Mouse (Mus musculus): ENCODE measurements around the gene Nt5c2. TPM values are rescaled to one million over a fixed set of nuclear protein-coding genes. Genes with fewer than 3 reads are reported as not detected.

Gene Nt5c2
- 10 to 100 TPM; 69.8 to 84.2 TPM for total RNA-seq (2021)

GRCm38 (mm10) chr19:47014447-47015381 lies at the start of gene Nt5c2, which contains the start of gene Ina:
Gene Nt5c2 (minus strand): TSS chr19:47015153.
Gene Ina (plus strand): TSS chr19:47014698.
- peak; percentile 67 to 78 for DNase-seq

GRCm38 (mm10) chr19:47057684-47058083 lies 42.7 kb upstream of the Nt5c2 start:
- DNase-seq: no peak

GRCm38 (mm10) chr19:47053471-47053870 lies 38.5 kb upstream of the Nt5c2 start:
- no peak for DNase-seq

GRCm38 (mm10) chr19:47052927-47053326 lies 38.0 kb upstream of the Nt5c2 start:
- no peak for DNase-seq

GRCm38 (mm10) chr19:47050271-47051032 lies 35.5 kb upstream of the Nt5c2 start, which contains the start of gene Pcgf6:
Gene Pcgf6 (minus strand): TSS chr19:47050906.
- peak; percentile 83 to 84 for DNase-seq

- DNase-seq: no peak
Observed at GRCm38 (mm10) chr19:47049840-47050239, 34.9 kb upstream of the Nt5c2 start.

GRCm38 (mm10) chr19:47049061-47049460 lies 34.1 kb upstream of the Nt5c2 start:
- no peak for DNase-seq

- no peak for DNase-seq
Observed at GRCm38 (mm10) chr19:47047236-47047833, 32.4 kb upstream of the Nt5c2 start.

GRCm38 (mm10) chr19:47046343-47046742 lies 31.4 kb upstream of the Nt5c2 start:
- no peak for DNase-seq

- no peak for DNase-seq
Observed at GRCm38 (mm10) chr19:47043608-47044007, 28.7 kb upstream of the Nt5c2 start.

- DNase-seq: no peak
Observed at GRCm38 (mm10) chr19:47040720-47041473, 25.9 kb upstream of the Nt5c2 start.

GRCm38 (mm10) chr19:47036596-47036995 lies 21.6 kb upstream of the Nt5c2 start:
- DNase-seq: no peak

GRCm38 (mm10) chr19:47034916-47035315 lies 20.0 kb upstream of the Nt5c2 start:
- no peak for DNase-seq

GRCm38 (mm10) chr19:47031770-47032169 lies 16.8 kb upstream of the Nt5c2 start:
- DNase-seq: no peak

GRCm38 (mm10) chr19:47029796-47030195 lies 14.8 kb upstream of the Nt5c2 start:
- no peak for DNase-seq

- DNase-seq: no peak
Observed at GRCm38 (mm10) chr19:47026513-47026912, 11.6 kb upstream of the Nt5c2 start.

GRCm38 (mm10) chr19:47024954-47025353 lies 10.0 kb upstream of the Nt5c2 start:
- no peak for DNase-seq

- DNase-seq: no peak
Observed at GRCm38 (mm10) chr19:47023546-47023945, 8.6 kb upstream of the Nt5c2 start.

GRCm38 (mm10) chr19:47022709-47023108 lies 7.8 kb upstream of the Nt5c2 start:
- DNase-seq: no peak

GRCm38 (mm10) chr19:47019326-47019725 lies 4.4 kb upstream of the Nt5c2 start:
- DNase-seq: no peak

GRCm38 (mm10) chr19:47018330-47018729 lies 3.4 kb upstream of the Nt5c2 start:
- DNase-seq: no peak

- DNase-seq: no peak
Observed at GRCm38 (mm10) chr19:47017831-47018230, 2.9 kb upstream of the Nt5c2 start.
